Mouse (Mus musculus) adrenal gland, adult 2 months (tissue): ENCODE data around the gene Rad51. TPM values are rescaled to one million over a fixed set of nuclear protein-coding genes. Genes with fewer than 3 reads are reported as not detected.

Experiments
- DNase-seq: peaks from one replicate; pipeline ENCODE4 v3.0.0; 2021
- long read RNA-seq: library from polyadenylated mRNA; stranded (forward); transcript quantifications from one replicate; pipeline ENCODE4 v2.0.0, GENCODE M21; 2021
- polyA plus RNA-seq: library from polyadenylated mRNA; depleted of rRNA; stranded (reverse); fragments of >200 nt; gene quantifications from 2 replicates; pipeline ENCODE4 v1.2.3, GENCODE M21; 2012; rRNA removed
- total RNA-seq, 2 experiments: library from RNA; stranded (reverse); gene quantifications; 2 replicates each; pipeline ENCODE4 v1.2.3; 2021

The Rad51 gene
- 1 to 10 TPM in 1 of 2 experiments, under 1 TPM in 1; 0.76 to 1.3 TPM for total RNA-seq
- polyA plus RNA-seq: 0.46 and 0.79 TPM in 2 replicates
- long read RNA-seq, partial matches to known transcripts: 0 of 2 reads
- long read RNA-seq, other reads (novel, unspliced or antisense): 0 of 2 reads

DNA sequence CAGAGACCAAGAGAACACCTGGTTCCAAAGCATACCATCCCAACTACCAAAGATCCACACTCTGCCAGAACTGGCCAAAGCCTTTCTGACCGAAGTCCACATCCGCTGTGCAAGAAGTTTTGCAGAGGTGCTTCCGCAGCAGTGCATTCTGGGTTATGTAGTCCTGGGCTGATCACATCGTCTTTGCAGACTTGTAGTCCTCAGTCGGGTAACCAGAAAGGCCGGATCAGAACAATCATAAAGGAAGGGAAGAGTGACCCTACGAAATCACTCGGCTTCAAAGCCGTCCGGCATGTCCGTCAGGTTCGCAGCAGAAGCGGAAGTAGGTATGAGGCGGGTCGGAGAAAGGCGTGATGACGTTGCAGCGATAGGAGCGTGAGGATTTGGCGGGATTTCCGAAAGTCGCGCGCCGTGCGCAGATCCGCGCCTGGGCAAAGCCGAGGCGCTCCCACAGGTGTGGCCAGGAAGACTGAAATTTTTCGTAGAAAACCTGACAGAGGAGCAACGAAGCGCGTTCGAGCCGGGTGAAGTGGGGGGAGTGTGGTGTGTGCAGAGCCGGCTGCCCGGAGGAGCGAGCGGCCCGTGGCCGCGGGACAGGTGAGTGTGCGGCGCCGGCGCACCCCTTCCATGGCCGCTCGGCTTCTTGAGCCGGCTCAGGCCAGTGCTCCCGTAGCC is at the start of gene Rad51:
TSS of gene Rad51 (plus strand) at position 356 of the 675 bp plus-strand sequence.
- DNase-seq: peak; percentile 89

DNA sequence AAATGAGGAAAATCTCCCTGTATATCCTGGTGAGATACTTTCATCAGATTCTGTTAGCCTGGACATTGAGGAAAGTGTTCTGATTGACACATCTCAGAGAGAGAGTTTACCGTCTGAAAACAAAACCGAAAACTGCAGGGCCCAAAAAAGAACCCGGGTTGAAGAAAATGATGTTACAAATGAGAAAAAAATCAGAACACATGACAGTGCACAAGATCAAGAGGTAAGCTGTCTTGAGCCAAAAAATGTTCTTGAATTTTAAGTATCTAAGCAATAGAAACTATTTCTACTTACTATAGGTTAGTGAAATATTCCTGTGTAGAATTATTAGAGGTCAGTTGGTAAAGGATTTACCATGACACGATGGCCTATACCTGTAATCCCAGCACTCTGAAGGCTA is 40.2 kb upstream of the Rad51 start:
- DNase-seq: no peak

DNA sequence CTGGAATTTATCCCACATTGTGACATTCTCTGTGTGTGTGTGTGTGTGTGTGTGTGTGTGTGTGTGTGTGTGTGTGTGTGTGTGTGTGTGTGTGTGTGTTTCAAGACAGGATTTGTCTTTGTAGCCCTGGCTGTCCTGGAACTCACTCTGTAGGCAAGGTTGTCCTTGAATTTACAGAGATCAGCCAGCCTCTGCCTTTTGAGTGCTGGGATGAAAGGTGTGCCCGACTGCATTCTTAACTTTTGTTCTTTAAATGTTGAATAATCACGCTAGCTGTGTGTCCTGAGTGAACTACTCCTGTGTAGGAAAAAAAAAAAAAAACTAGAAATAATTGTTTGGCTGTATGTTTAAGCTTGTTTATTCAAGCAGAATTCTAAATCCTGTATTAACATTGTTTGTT is 26.4 kb upstream of the Rad51 start:
- DNase-seq: no peak

DNA sequence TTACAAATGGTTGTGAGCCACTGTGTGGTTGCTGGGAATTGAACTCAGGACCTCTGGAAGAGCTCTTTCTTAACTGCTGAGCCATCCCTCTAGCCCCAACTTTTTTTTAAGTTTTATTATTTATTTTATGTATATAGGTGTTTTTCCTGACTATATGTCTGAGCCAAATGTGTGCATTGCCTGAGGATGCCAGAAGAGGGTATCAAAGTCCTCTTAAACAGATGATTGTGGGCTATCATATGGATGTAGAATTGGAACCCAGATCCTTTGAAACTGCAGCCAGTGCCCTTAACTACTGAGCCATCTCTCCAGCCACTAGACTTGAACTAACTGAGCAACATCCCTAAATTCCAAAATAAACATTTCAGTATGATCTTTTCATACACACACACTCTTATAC is 11.0 kb upstream of the Rad51 start:
- DNase-seq: no peak

DNA sequence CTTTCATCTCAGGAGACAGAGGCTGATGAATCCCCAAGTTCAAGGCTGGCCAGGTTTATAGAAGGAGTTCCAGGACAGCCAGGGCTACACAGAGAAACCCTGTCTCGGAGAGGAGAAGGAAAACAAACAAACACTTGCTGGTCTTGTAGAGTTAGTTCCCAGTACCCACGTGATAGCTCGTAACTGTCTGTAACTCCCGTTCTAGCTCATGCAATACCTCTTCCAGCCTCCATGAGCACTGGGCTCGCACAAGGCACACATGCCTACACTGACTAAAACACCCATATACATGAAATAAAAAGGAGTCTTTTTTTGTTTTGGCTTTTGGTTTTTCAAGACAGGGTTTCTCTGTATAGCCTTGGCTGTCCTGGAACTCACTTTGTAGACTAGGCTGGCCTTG is 6.0 kb upstream of the Rad51 start:
- DNase-seq: no peak

DNA sequence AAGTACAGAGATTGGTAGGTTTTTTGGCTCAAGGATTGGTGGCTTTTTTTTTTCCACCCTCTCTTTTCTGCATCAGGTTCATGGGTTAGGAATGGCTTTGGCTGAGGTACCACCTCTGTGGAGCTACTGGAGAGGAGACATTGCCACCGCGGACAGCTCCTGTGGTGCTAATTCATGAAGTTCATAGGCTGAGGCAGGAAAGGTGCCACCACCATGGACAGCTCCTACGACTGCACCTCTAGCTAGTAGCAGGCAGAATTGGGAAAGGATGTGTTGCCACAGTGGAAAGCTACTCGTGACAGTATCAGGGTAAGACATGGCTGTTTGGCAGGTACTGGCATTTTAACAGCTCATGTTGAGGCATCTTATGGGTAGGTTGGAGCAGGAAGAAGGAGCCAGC is 4.0 kb upstream of the Rad51 start:
- peak; percentile 40 for DNase-seq

DNA sequence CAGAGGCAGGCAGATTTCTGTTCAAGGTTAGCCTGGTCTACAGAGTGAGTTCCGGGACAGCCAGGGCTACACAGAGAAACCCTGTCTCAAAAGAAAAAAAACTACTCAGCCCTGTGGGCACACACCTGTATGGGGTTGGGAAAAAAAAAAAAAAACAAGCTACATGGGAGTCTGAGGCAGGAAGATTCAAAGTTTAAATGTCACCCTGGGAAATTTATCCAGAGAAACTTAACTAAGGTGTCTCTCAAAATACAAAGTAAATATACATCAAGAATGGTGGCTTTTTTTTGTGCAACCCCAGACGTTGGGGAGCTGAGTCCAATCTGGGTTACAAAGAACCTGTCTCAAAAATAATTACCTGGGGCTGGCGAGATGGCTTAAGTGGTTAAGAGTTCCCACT is 1.5 kb upstream of the Rad51 start:
- DNase-seq: no peak

DNA sequence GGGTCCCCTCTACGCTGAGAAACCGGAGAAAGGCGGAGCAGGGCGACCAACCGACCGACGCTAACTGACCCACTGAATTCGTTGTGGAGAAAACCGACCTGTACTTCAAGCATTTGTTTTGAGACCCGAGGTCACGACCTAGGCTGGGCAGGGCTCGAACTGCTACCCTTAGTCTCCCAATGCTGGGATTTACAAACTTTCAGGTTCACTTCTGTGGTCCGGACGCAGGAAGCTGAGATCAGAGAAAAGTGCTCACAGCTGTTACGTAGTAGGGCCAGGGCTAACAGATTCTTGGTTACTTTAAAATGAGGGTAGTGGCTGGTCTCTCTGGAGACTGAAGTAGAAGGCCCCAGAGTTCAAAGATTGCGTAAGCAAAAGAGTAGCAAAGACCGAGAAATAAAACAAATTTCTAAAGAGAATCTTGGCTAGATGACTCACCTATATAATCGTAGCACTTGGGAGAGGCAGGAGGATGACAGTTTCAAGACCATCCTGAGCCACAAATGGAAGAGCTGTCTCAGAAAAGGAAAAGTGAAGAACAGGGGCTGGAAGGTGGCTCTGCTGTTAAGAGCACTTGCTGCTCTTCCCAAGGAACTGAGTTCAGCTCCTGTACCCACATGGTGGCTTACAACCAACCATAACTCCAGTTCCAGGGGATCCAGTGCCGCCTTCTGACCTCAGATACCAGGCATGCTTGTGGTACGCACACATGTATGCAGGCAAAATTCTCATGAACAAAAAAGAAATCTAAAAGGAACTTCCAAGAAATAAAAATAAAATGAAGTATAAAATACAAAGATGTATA is 730 bp downstream of the Rad51 start:
- no peak for DNase-seq

DNA sequence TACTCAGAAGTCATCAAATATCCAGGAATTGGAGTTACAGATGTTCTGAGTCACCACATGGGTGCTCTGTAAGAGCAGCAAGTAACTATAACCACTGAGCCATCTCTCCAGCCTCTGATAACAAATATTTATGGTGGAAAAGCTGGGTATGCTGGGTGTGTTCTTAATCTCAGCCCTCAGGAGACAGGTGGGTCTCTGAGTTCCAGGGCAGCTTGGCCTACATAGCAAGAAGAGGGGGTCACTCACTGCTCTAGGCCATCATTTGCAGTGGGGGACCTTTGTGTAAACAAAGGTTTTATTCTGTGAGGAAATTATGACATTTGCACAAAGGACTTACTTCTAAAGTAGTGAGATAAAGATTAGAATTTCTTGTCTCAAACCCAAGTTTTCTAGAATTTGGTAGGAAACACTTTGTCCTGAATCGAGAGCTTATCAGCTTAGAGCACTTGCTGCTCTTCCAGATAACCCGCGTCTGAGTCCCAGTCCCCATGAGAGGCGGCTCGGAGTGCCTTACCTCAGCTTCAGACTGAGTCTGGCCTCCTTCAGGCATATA is 23.8 kb downstream of the Rad51 start:
- DNase-seq: no peak

DNA sequence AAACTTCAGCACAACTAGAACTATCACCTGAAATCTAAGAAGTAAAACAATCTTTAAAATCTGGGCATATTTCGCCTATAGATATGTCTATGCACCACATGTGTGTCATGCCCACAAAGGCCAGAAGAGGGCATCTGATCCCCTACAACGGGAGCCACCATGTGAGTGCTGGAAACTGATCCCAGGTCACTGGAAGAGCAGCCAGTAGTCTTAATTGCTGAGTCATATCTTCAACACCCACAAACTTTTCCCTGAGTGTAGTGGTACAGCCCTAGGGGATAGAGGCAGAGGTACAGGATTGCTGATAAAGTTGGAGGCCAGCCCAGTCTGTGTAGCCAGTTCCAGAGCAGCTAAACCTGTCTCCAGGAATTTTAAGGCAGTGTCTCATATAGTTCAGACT is 32.6 kb downstream of the Rad51 start:
- no peak for DNase-seq

DNA sequence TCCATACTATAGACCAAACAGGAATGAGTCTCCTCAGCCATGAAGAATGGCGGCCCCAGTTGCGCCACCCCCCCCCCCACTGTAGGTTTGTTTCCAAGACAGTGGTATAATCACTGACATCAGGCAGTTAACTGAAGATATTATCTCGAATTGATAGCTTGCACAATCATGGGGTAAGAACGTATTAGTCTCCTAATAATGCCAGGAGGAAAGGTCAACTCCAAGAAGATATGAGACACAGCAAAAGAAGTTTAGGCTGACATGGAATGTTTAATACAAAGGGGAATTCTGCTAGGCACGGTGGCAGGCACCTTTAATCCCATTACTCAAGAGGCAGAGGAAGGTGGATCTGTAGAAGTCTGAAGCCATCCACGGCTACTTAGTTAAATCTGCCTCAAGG is 33.8 kb downstream of the Rad51 start:
- DNase-seq: no peak

DNA sequence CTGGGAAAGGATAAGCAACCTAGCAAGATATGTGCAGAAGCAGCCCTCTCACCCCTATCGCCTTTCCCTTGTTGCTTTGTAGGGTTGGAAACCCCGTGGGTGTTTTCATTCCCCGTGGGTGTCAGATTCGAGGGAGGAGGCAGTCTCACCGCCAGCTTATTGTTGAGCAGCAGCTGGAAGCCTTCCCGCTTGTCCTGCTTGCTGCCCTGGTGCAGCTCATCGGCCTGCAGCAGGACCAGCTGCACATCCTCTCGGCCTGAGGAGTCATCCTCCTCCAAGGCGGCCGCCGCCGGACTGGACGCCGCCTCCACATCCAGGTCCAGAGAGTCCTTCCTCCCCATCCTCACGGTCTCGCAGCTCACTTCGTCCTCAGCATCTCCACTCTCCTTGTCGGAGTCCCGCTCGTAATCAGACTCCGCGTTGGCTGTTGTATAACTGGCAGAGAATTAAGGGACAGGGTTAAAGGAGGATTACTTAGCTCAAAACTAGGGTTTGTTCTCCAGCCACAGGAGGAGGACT is 34.6 kb downstream of the Rad51 start:
- DNase-seq: no peak

DNA sequence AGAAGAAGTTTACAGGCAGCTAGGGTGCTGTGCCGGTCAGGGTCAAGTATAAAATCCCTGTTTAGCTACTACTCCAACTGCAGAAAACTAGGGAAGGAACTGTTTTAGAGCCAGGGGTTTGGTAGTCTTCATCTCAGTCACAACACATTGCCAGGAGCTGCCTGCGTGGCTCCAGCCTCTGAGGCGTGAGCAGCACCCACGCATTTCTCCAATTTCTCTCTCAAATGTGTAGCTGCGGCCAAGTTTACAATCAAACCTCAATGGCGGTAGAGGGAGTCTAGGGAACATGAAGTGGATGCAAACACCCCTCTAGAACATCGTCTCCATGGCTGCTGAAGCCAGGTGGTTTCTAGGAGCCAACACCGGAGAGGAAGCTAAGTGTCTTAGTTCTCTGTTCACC is 35.2 kb downstream of the Rad51 start:
- no peak for DNase-seq

DNA sequence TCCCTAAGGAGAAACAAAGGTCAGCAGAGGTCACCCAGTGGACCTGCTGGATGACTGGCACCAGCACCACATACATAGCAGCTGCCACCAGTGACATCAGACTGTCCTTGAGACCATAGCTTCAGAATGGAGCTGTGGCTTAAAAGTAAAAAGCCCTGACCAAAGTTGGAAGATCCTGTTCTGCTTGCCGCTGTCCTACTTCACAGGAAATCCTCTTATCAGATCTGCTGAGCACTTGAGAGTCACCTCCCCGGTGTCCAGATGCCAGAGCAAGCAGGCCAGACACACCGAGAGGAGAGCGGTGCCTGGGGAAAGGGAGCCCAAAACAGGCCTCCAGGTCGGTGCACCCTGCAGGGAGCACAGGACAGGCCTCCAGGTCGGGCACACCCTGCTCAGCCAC is 39.7 kb downstream of the Rad51 start:
- no peak for DNase-seq

DNA sequence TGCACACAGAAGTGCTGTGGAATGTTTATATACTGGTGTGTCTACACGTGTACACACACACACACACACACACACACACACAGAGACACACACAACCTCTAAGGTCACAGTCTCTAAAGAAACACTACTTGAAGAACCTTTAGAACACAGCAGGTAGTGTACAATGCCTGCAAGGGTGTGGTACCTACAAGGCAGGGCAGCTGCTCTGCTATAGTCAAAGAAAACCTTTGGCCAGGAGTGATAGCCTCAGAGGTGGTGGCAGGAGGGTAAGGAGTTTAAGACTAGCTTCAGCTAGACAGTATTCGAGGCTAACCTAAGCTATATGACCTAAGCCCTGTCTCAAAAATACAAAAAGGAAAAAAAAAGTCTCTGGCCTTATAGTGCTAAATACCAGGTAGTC is 42.1 kb downstream of the Rad51 start:
- DNase-seq: no peak

DNA sequence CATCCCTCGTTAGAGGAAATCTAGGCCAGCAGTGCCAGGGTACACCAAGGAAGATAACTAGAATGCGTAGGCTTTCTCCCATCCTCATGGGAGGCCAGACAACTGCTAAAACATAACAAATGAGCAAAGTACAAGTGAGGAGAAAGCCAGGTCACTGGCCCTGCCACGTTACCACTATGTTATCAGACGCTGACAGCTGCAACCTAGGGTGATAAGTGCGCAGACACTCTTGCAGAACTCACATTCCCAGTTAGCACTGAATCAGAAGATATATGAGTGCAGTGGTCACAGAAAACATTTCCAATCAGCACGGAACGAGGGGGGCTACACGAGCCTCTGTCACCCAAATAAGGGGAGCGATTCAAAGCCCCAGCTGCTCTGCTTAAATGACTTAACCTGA is 42.8 kb downstream of the Rad51 start:
- no peak for DNase-seq

DNA sequence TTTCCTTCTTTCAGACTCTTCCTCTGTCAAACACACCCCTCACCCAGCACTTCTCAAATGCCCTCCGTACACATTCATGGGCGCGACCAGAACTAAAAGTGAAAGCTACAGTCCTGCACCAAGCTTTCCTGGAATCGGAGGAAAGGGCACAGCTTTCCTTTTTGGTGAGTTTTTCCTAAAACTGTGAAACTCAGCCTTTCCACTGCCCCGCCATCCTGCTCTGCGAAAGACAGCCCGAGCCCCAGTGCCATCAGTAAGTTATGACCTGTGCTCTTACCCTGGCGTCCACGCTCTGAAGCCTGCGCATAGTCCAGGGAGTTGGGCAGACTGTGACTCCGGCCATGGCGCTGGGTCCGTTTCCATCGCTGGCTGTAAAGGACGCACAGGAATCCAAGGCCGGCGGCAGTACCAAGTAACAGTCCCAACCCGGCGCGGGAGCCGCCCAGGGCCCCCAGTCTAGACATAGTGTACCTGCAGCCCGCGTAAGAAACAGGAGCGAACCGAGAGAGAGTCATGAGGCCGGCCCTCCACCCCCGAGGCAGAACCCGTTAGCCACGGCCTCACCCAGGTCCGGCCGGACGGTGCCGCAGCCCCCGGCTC is 43.6 kb downstream of the Rad51 start:
- DNase-seq: peak; percentile 64

DNA sequence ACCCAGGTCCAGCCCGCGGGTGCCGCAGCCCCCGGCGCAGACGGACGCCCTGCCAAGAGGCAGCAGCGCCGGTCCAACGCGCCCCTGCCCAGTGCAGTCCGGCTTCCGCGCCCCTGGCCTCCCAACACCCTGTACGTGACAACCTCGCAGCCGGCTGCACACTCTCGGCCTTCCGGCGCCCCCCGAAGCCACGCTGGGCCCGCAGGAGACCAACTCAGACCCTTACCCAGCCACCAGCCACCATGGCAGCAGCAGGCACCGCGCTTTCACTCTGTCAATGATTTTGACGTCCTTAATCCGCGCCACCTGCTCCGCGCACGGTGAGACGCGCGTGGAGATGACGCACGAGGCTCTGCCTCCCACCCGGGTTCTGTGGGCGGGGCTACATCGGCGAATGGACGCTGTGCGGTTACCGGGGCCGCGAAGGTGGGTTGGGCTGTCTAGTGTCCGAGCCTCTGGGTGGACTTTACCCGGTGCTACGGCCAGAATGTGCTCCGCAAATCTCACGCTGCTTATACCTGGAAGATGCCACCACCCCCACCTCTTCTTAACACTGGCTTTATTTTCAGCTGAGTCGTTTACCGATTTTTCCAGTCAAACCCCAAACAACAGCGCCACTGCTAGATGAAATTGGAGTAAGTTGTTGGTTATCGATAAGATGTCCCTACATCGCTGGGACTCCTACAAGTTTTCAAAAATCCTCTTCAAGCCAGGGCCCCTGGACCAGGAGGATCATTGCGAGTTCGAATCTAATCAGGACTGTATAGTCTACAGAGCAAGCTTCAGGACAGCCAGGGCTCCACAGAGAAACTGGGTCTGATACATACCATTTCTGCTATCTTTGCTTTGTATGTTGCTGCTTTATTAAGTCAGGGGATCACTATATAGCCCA is 44.3 kb downstream of the Rad51 start, which contains the start of gene Rmdn3:
TSS of gene Rmdn3 (minus strand) at position 354 of the 892 bp plus-strand sequence.
- peak; percentile 96 for DNase-seq

DNA sequence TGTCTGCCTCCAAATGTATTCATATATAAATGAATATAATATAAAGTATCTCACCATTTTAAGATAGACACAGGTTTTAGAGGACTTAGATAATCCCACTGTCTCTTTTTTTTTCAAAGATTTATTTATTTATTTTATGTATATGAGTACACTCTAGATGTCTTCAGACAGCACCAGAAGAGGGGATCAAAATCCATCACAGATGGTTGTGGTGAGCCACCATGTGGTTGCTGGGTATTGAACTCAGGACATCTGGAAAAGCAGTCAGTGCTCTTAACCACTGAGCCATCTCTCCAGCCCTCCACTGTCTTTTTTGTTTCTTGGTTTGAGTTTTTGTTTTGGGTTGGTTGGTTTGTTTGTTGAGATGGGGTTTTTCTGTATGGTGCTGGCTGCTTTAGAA is 45.2 kb downstream of the Rad51 start:
- DNase-seq: no peak

DNA sequence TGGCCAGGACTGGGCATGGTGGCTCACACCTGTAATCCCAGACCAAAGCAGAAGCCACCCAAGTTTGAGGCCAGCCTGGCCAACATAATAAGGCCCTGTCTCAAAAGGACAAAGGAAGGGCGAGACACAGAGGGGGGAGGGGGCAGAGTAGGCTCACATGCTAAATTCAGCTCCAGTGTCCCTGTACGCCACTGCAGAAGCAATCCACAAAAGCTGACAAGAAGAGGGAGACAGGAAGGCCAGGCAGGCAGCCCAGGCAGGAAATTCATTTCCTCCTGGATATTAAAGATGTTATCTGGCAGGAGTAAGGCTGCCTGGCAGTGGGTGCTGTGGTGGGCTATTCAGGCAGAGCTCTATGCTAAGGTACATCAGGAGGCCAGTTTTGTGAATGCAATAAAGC is 48.7 kb downstream of the Rad51 start:
- DNase-seq: peak; percentile 54

DNA sequence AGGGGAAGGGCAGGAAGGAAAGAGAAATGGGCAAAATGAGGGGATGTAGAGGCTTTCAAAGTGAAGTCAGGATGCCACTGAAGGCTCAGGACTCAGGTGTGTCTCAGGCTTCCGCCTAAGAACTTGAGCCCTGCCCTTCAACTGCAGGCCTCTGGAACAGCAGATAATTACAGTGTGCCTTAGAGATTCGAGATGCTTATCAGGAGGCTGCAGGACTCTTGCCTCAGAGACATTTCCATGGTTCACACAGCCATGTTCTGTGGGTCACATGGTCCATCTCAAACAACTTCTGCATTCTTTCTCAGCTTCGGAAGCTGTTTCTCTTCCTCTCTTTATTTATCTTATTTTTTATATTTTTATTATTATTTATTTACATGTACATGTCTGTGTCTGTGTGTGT is 50.5 kb downstream of the Rad51 start:
- DNase-seq: no peak
